Mouse (Mus musculus) brain, adult 2 months (tissue): ENCODE data around the gene Vta1.
A peak's percentile ranks its signal among the peaks of the same experiment; 100 is the strongest.

Source experiments
- DNase-seq: peaks from one replicate; pipeline ENCODE4 v3.0.0; 2011; ENCODE audit warnings: low read depth, low spot score

Gene Vta1

GRCm38 (mm10) chr10:14705072-14706066 lies at the start of gene Vta1, which contains the start of gene Nmbr:
Gene Vta1 (minus strand): TSS chr10:14705560.
Gene Nmbr (plus strand): TSS chr10:14705591.
- peak; percentile 100 for DNase-seq

- DNase-seq, result peak; percentile 70
Observed at GRCm38 (mm10) chr10:14734285-14734684, 28.9 kb upstream of the Vta1 start.

- DNase-seq, result peak; percentile 77
Observed at GRCm38 (mm10) chr10:14725671-14726070, 20.3 kb upstream of the Vta1 start.

GRCm38 (mm10) chr10:14718114-14718513 lies 12.8 kb upstream of the Vta1 start, which contains the start of gene Gje1:
Gene Gje1 (minus strand): TSS chr10:14718214.
- no peak for DNase-seq

GRCm38 (mm10) chr10:14703830-14704420 lies 1.4 kb downstream of the Vta1 start:
- no peak for DNase-seq

- DNase-seq, result no peak
Observed at GRCm38 (mm10) chr10:14703239-14703638, 2.1 kb downstream of the Vta1 start.

- DNase-seq, result no peak
Observed at GRCm38 (mm10) chr10:14690349-14690748, 15.0 kb downstream of the Vta1 start.

- DNase-seq, result no peak
Observed at GRCm38 (mm10) chr10:14688785-14689442, 16.4 kb downstream of the Vta1 start.

- no peak for DNase-seq
Observed at GRCm38 (mm10) chr10:14685663-14686062, 19.7 kb downstream of the Vta1 start.

GRCm38 (mm10) chr10:14666147-14666546 lies 39.2 kb downstream of the Vta1 start:
- DNase-seq, result no peak

GRCm38 (mm10) chr10:14660875-14661274 lies 44.5 kb downstream of the Vta1 start:
- DNase-seq, result no peak

- no peak for DNase-seq
Observed at GRCm38 (mm10) chr10:14639635-14640034, 65.7 kb downstream of the Vta1 start.

- DNase-seq, result peak; percentile 20
Observed at GRCm38 (mm10) chr10:14639043-14639442, 66.3 kb downstream of the Vta1 start.

GRCm38 (mm10) chr10:14625706-14626105 lies 79.7 kb downstream of the Vta1 start:
- no peak for DNase-seq

- peak; percentile 3 for DNase-seq
Observed at GRCm38 (mm10) chr10:14619156-14619555, 86.2 kb downstream of the Vta1 start.

GRCm38 (mm10) chr10:14618301-14618700 lies 87.1 kb downstream of the Vta1 start:
- DNase-seq, result peak; percentile 7

GRCm38 (mm10) chr10:14615441-14615840 lies 89.9 kb downstream of the Vta1 start:
- no peak for DNase-seq

- DNase-seq, result no peak
Observed at GRCm38 (mm10) chr10:14607597-14607996, 97.8 kb downstream of the Vta1 start.
